Mouse (Mus musculus) midbrain, postnatal 0 days (tissue): ENCODE measurements around the gene Macf1. TPM values are rescaled to one million over a fixed set of nuclear protein-coding genes. Genes with fewer than 3 reads are reported as not detected.

Experiments
- ATAC-seq: fragments of 200-750 bp; cut with Nextera tagmentation; 2 replicates; pipeline ENCODE4 v1.8.0; 2017; ENCODE audit warnings: moderate number of reproducible peaks, mild to moderate bottlenecking, moderate TSS enrichment, moderate library complexity; ENCODE audit not compliant: low FRiP score
- DNase-seq: peaks from one replicate; pipeline ENCODE4 v3.0.0-alpha.2; 2015; ENCODE audit warnings: low spot score
- H3K27ac ChIP-seq: fragments of 300-500 bp; sonication (generic); 2 replicates; pipeline ENCODE4 v1.5.1; 2014; ENCODE audit warnings: low read depth, mild to moderate bottlenecking, low read length, mixed read lengths
- H3K27me3 ChIP-seq: fragments of 300-500 bp; sonication (generic); 2 replicates; pipeline ENCODE4 v1.6.1; 2014; ENCODE audit warnings: low read length, control low read depth, mixed read lengths; ENCODE audit not compliant: insufficient read depth
- H3K36me3 ChIP-seq: fragments of 300-500 bp; sonication (generic); 2 replicates; pipeline ENCODE4 v1.6.1; 2014; ENCODE audit warnings: low read length, control low read depth, mixed read lengths; ENCODE audit not compliant: insufficient read depth
- H3K4me1 ChIP-seq: fragments of 300-500 bp; sonication (generic); 2 replicates; pipeline ENCODE4 v1.6.1; 2014; ENCODE audit warnings: mild to moderate bottlenecking, control low read depth, antibody characterized with exemption, low read length, mixed read lengths; ENCODE audit not compliant: insufficient read depth
- H3K4me2 ChIP-seq: fragments of 300-500 bp; sonication (generic); 2 replicates; pipeline ENCODE4 v1.6.1; 2014; ENCODE audit warnings: low read depth, mild to moderate bottlenecking, low read length, mixed read lengths; ENCODE audit not compliant: poor library complexity, severe bottlenecking
- H3K4me3 ChIP-seq: fragments of 300-500 bp; sonication (generic); 2 replicates; pipeline ENCODE4 v1.5.1; 2014; ENCODE audit warnings: low read depth, mild to moderate bottlenecking, low read length, moderate library complexity
- H3K9ac ChIP-seq: fragments of 300-500 bp; sonication (generic); replicated peaks from 2 replicates; pipeline ENCODE4 v1.6.1; 2014; ENCODE audit warnings: mild to moderate bottlenecking, low read length, moderate library complexity, mixed read lengths; ENCODE audit not compliant: poor library complexity, severe bottlenecking
- H3K9me3 ChIP-seq: fragments of 300-500 bp; sonication (generic); 2 replicates; pipeline ENCODE4 v1.6.1; 2016; ENCODE audit warnings: low read length, control low read depth
- CTCF ChIP-seq: IDR thresholded peaks from 2 replicates; pipeline ENCODE4 v1.5.1; 2016; ENCODE audit warnings: antibody characterized with exemption, mild to moderate bottlenecking
- WGBS: fragments of 180-500 bp; shearing (Covaris S2); extraction: QIAGEN DNeasy Blood & Tissue Kit; methylation state at CpG from one replicate; pipeline ENCODE4 v1.1.7; 2014; 5-methylcytosine and 5-hydroxymethylcytosine counted together
- polyA plus RNA-seq: library from polyadenylated mRNA; unstranded; fragments of >200 nt; fragmentation: Nextera tagmentation; extraction: Ambion mirVana; gene quantifications from 2 replicates; pipeline ENCODE4 v1.2.1, GENCODE M21; 2015
- total RNA-seq: library from RNA; depleted of rRNA; stranded (reverse); fragments of >200 nt; gene quantifications from 2 replicates; pipeline ENCODE4 v1.2.3, GENCODE M21; 2014

Gene Macf1
- total and polyA plus RNA-seq, 2 experiments from 2014 or later, result 73.3 to 338 TPM

DNA sequence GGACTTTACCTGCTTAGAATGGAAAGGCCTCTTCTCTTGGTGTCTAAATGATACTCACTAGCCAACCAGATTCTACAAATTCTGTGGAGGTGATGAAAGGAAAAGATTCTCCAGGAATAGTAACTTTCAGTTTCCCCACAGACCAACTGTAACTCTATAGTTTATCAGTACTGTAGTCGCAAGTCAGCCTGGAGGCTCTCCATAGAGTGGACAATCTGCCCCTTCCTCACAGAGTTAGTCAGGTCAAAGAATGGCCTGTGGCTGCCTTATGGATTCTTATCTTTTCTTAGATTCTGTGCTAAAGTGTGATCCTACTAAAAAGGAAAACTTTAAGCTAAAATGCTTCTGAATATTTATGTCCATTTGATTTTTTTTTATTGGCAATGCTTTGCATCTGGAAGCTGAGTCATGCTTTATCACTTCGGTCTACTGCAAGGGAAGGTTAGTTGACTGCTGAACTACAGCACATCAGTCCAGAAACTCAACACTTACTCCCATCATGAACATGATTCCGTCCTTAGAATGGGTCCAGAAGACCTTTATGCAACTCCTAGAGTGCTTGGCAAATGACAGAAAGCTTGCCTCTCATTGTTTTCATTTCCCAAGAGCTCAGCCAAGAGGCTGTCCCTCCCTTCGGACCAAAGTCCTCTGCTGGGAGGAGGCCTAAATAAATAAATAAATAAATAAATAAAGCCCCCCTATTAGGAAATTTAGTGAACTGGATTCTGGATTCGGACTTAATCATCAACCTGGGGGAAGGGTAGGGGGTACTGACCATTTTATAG lies 256.1 kb downstream of the Macf1 start:
- Histone ChIP-seq H3K4me3 (no peak overlapping the region), H3K9me3 (no peaks in the 10 kb centered on the region), H3K4me2 (no peak overlapping the region), H3K9ac (no peak overlapping the region), H3K36me3 (peaks cover 20% of the 10 kb centered on the region), H3K27me3 (no peaks in the 10 kb centered on the region), H3K4me1 (no peaks in the 10 kb centered on the region), H3K27ac (no peak overlapping the region)
- WGBS, result 88% methylated on average over 5 of the region's 5 CpGs
- ATAC-seq, result no peak
- no peak for TF ChIP-seq CTCF
- no peak for DNase-seq

DNA sequence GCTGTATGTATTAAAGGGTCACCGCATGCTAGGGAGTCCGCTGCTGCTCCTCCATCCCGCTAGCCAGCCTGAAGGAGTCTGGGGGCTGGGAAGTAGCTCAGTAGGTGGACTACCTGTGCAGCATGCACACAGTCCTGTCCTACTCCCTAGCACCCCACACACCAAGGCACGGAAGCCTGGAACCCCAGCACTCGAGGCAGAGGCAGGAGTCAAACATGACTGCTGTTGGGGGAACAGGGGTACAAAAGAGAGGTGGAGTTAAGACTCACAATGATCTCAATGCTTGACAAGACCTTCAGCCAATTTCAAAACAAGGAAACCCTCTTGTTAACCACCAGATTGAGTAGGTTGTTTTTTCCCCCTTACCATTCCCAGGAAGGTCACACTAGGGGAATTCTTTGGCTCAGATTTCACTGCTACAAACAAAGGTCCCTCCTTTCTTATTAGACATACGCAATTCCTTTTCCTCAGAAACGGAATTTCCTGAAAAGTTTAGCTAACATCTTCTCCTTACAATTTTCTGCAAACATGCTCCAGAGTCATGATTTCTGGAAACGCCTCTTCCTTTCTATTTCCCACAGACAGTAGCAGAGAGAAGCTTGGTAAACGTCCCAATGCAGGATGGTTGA lies 256.8 kb downstream of the Macf1 start:
- Histone ChIP-seq H3K4me1 (no peaks in the 10 kb centered on the region), H3K4me2 (no peak overlapping the region), H3K36me3 (peaks cover 13% of the 10 kb centered on the region), H3K4me3 (no peak overlapping the region), H3K9ac (no peak overlapping the region), H3K9me3 (no peaks in the 10 kb centered on the region), H3K27me3 (no peaks in the 10 kb centered on the region), H3K27ac (no peak overlapping the region)
- no peak for DNase-seq
- ATAC-seq, result no peak
- 83% methylated on average over 9 of the region's 9 CpGs for WGBS
- no peak for TF ChIP-seq CTCF

DNA sequence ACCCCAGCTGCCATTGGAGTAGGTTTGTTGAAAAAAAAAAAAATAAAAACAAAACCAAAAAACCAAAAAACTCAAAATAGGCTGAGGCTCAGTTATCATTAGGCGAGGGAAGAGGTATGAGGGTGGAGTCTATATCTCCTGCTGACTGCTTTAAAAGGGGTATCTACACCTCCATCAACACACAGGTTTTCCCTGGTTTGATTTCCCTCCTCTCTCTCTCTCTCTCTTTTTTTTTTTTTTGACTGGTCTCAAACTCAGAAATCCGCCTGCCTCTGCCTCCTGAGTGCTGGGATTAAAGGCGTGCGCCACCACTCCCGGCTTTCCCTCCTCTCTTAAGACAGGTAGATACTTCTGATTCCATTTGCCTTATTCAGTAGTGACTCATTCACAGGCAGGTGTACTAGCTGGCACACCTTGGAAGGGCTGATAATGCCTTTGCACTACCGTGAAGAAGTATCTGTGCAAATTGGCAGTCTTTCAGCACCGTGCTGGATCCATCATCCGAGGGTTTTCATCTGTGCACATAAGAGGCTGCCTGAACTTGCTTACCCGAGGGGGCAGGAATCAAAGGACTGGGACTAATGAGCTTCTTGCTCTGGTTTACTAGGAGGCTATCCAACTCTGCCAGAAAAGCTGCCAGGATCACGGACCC lies 257.6 kb downstream of the Macf1 start:
- H3K36me3 ChIP-seq, result peaks cover 8% of the 10 kb centered on the region; the same call in 1 of the 2 replicates
- no peaks in the 10 kb centered on the region for H3K9me3 ChIP-seq
- TF ChIP-seq CTCF, result no peak
- WGBS, result 79% methylated on average over 10 of the region's 10 CpGs
- H3K4me3 ChIP-seq, result no peak overlapping the region
- H3K4me1 ChIP-seq, result no peaks in the 10 kb centered on the region
- H3K9ac ChIP-seq, result no peak overlapping the region
- ATAC-seq (no peak), DNase-seq (no peak)
- H3K4me2 ChIP-seq, result no peak overlapping the region
- H3K27me3 ChIP-seq, result no peaks in the 10 kb centered on the region
- H3K27ac ChIP-seq, result no peak overlapping the region

DNA sequence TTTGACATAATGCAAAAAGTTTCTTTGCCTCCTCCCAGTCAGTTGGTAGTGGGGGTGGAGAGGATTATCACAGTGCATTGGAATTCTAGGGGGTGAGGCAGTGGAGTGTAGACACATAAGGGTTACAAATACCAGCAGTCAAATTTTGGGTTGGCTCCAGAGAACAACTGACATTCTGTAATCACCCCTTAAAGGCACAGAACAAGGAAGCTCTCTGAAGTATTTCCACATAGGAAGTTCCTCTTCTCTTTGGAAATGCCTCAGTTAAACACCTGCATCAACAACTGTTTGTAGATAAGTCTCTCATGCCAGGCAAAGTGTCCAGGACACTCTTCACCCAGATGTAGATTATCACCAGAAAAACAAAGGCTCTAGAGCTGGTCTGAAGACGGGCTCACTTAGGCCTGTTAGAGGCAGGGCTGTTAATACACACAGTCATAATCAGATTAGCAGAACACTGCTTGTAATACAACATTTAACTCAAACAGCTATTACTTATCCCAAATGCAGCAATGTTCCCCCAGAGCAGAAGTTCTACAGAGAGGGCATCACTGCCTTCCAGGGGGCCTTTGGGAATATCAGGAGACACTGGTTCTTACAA lies 258.4 kb downstream of the Macf1 start:
- DNase-seq (no peak), ATAC-seq (no peak)
- H3K4me3 ChIP-seq, result no peak overlapping the region
- H3K4me2 ChIP-seq, result no peak overlapping the region
- WGBS, result 66% methylated on average over 1 of the region's 1 CpGs
- no peaks in the 10 kb centered on the region for H3K27me3 ChIP-seq
- H3K9me3 ChIP-seq, result no peaks in the 10 kb centered on the region
- H3K9ac ChIP-seq, result no peak overlapping the region
- H3K36me3 ChIP-seq, result peaks cover 2% of the 10 kb centered on the region; the same call in 1 of the 2 replicates
- no peak overlapping the region for H3K27ac ChIP-seq
- no peaks in the 10 kb centered on the region for H3K4me1 ChIP-seq
- TF ChIP-seq CTCF, result no peak

DNA sequence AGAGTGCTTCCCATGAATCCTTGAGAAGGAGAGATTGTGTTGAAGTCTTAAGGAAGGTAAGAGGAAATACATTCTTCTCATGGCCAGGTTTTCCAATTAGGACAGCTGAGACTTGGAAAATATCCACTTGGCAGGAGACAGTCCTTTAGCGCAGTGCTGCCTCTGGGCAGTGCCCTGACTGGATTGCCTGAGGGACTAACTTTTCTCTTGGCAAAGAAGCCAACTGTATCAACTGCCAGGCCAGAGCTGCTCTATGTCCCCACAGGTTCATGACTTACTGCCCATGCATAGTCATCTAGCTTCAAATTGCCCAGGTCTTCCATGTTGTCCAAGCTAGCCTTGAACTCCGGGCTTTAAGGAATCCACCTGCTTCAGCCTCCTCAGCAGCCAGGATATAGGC lies 260.1 kb downstream of the Macf1 start:
- Histone ChIP-seq H3K27me3 (no peaks in the 10 kb centered on the region), H3K9ac (no peak overlapping the region), H3K36me3 (no peaks in the 10 kb centered on the region), H3K9me3 (no peaks in the 10 kb centered on the region), H3K4me1 (no peaks in the 10 kb centered on the region), H3K27ac (no peak overlapping the region), H3K4me3 (no peak overlapping the region), H3K4me2 (no peak overlapping the region)
- DNase-seq (no peak), ATAC-seq (no peak)
- 85% methylated on average over 2 of the region's 2 CpGs for WGBS
- TF ChIP-seq CTCF, result no peak

DNA sequence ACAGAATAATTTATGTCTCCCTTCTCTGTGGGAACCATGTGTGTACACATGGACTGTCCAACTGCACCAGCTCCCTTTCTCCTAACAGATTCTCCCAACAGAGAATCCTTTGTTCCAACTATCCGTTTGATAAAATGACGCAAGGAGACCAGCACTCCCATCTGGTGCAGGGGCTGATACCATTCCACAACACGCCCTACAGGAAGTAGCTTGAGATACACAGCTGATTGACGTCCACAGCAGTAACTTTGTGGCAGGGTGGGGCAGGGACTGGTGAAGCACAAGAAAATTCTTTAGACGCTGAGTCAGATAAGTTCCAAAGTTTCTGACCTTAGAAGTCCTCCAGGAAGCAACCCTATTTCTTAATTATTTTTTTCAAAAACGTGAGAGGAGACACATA lies 261.3 kb downstream of the Macf1 start:
- no peak overlapping the region for H3K27ac ChIP-seq
- no peaks in the 10 kb centered on the region for H3K4me1 ChIP-seq
- H3K9me3 ChIP-seq, result no peaks in the 10 kb centered on the region
- no peaks in the 10 kb centered on the region for H3K36me3 ChIP-seq
- H3K9ac ChIP-seq, result no peak overlapping the region
- ATAC-seq (no peak), DNase-seq (no peak)
- H3K27me3 ChIP-seq, result no peaks in the 10 kb centered on the region
- no peak overlapping the region for H3K4me2 ChIP-seq
- TF ChIP-seq CTCF, result no peak
- H3K4me3 ChIP-seq, result no peak overlapping the region
- WGBS, result 72% methylated on average over 6 of the region's 6 CpGs
